Mouse (Mus musculus): Measurements from ENCODE around the gene Hhat.

- TF ChIP-seq CTCF (IDR thresholded peaks at IDR 0.05; ENCODE audit: control insufficient read depth, insufficient read depth, insufficient replicate concordance, low read depth, low read length) (peak; percentile 50; the same call in 1 of the 2 replicates), POLR2A (IDR thresholded peaks at IDR 0.05; ENCODE audit: control insufficient read depth, low read depth, low read length) (no peak)
Observed at GRCm38 (mm10) chr1:192598380-192598779, 172.6 kb downstream of the Hhat start.

All from testis, adult 2 months (tissue).